Mouse (Mus musculus): ENCODE results near the gene Smdt1. TPM values are rescaled to one million over a fixed set of nuclear protein-coding genes. Genes with fewer than 3 reads are reported as not detected.

Gene Smdt1
- polyA plus RNA-seq, 1 experiment, result 230 TPM

DNA sequence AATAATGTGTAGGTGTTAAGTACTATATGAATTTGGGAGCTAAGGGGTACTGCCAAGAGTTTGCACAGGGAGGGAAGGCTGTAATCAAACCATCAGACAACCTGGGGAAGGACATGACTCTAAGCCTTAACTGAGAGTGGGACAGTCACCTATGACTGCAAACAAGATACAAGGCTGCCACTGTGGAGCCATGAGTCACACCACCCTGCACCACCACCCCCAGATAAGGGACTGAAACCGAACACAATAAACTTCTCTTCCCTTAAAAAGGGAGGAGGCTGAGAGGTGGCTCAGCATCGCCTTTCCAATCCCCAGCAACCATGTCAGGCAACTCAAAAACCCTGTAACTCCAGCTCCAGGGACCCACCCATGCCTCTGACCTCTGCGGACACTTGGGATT is 12.7 kb downstream of the Smdt1 start:
- TF ChIP-seq CTCF (IDR thresholded peaks at IDR 0.05; ENCODE audit: borderline replicate concordance, control insufficient read depth, extremely low read depth, insufficient read depth, low read length, poor library complexity) (no peak), POLR2A (IDR thresholded peaks at IDR 0.05; ENCODE audit: control insufficient read depth, extremely low read depth, insufficient read depth, low read length, poor library complexity) (no peak)
- 88% methylated on average over 3 of the region's 3 CpGs for WGBS
- Histone ChIP-seq H3K4me3 (ENCODE audit: control insufficient read depth, insufficient read depth, low read length) (no peak overlapping the region), H3K36me3 (ENCODE audit: control insufficient read depth, insufficient read depth, low read length) (peaks cover 19% of the 10 kb centered on the region), H3K4me1 (replicated peaks; ENCODE audit: control insufficient read depth, insufficient read depth, low read length) (peaks cover 22% of the 10 kb centered on the region), H3K27me3 (ENCODE audit: control insufficient read depth, insufficient read depth, low read length) (no peaks in the 10 kb centered on the region), H3K27ac (ENCODE audit: control insufficient read depth, insufficient read depth, low read length) (no peak overlapping the region)
- no peak for DNase-seq

DNA sequence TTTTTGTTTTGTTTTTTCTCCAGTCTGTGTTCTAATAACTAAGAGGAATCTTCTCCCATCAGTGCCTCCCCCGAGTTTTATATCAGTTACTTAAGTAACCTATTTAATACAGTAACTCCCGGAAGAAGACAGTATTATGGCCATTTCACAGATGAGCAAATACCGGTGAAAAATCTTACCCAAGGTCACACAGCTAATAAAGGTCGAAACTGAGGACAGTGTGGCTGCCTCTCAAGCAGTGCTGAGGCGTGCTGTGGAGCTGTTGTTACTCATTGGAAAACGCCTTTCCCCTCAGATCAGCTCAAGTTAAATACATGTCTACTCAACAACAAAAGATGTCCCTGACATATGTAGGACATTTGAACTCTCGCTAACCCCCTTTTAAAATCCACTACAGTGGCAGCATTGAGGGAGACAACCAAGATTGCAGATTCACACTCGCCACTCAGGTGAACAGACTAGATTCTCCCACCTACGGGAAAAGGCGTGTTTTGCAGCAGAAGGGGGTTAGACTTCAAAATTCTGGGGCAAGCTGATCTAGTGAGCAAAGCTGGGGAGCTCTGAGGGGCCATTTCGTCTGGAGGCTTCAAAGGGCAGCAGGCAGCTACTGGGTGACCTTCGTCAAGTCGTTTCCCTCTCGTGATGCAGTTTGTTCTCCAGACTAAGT is 14.5 kb downstream of the Smdt1 start:
- 23% methylated on average over 14 of the region's 14 CpGs for WGBS
- H3K27ac ChIP-seq (ENCODE audit: control insufficient read depth, insufficient read depth, low read length), result no peak overlapping the region
- peaks cover 9% of the 10 kb centered on the region for H3K4me1 ChIP-seq (replicated peaks; ENCODE audit: control insufficient read depth, insufficient read depth, low read length)

DNA sequence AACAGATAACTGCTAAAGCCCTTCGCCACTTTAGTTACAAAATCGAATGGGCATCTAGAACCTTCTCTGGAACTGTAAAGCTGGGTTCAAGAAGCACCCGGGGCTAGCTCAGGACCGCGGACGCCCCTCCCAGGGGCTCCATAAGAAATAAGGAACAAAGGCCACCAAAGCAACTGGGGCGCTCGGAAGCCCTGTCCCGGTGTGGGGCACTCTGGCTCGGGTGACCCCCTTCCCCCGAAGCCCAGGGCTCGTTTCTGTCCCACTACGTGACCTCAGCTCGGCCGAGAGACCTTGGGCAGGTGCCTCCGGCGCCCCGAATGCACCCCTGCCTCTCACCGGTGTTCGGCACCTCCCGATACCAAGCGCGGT is 15.0 kb downstream of the Smdt1 start:
- Histone ChIP-seq H3K27me3 (ENCODE audit: control insufficient read depth, insufficient read depth, low read length) (no peaks in the 10 kb centered on the region), H3K4me1 (replicated peaks; ENCODE audit: control insufficient read depth, insufficient read depth, low read length) (peaks cover 11% of the 10 kb centered on the region), H3K27ac (ENCODE audit: control insufficient read depth, insufficient read depth, low read length) (no peak overlapping the region), H3K4me3 (ENCODE audit: control insufficient read depth, insufficient read depth, low read length) (peak overlapping the region; percentile 55), H3K36me3 (ENCODE audit: control insufficient read depth, insufficient read depth, low read length) (peaks cover 11% of the 10 kb centered on the region)
- WGBS, result under 1% methylated on average over 23 of the region's 23 CpGs
- DNase-seq, result no peak
- TF ChIP-seq POLR2A (IDR thresholded peaks at IDR 0.05; ENCODE audit: control insufficient read depth, extremely low read depth, insufficient read depth, low read length, poor library complexity), result no peak
- TF ChIP-seq CTCF (IDR thresholded peaks at IDR 0.05; ENCODE audit: borderline replicate concordance, control insufficient read depth, extremely low read depth, insufficient read depth, low read length, poor library complexity), result no peak

More for the DNA sequence above, 14.5 kb downstream of the Smdt1 start:
- peak; percentile 24 for DNase-seq
- Histone ChIP-seq H3K36me3 (ENCODE audit: control insufficient read depth, insufficient read depth, low read length) (peaks cover 16% of the 10 kb centered on the region), H3K4me3 (ENCODE audit: control insufficient read depth, insufficient read depth, low read length) (peak overlapping the region; percentile 55), H3K27me3 (ENCODE audit: control insufficient read depth, insufficient read depth, low read length) (no peaks in the 10 kb centered on the region)
- TF ChIP-seq CTCF (IDR thresholded peaks at IDR 0.05; ENCODE audit: borderline replicate concordance, control insufficient read depth, extremely low read depth, insufficient read depth, low read length, poor library complexity) (no peak), POLR2A (IDR thresholded peaks at IDR 0.05; ENCODE audit: control insufficient read depth, extremely low read depth, insufficient read depth, low read length, poor library complexity) (no peak)

DNA sequence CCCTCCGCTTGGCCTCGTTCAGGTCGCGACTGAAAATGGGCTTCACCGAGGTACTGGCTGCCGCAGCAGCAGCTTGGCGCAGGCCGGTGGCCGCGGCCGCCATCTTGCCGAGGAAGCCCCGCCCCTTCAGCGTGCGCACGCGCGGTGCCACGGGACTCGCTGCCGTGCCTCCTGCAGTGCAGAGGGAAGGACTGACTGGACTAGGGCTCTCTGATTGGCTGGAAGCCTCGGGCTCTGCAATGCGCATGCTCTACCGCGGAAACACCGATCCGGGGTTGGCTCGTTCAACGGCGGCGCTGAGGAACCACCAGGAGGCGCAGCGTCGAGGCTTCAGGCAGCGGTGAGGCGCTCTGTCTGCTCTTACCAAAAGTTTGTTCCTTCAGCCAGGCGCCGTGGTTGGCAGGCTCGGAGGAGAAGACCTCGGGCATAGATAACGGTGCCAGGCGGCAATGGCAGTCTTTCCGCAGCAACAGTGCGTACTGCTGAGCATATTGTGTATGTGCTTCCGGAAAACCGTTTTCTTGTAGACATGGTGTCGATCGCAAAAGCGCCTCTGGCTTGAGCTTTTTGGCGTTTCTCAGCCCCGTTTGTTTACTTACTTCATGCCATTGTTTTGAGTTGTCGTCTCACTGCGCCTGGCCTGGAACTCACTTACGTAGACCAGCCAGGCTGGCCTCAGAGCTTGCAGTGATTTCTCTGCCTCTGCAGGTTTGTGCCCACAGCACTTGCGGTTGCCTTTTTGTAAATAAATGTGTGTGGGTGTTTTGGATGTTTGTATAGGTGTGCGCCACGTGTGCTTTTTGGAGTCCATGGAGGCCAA is 15.6 kb downstream of the Smdt1 start, which contains the start of gene Ndufa6:
Gene Ndufa6, minus strand, starts transcription at position 197 of the 820 bp plus-strand sequence.
- Histone ChIP-seq H3K4me3 (ENCODE audit: control insufficient read depth, insufficient read depth, low read length) (peak within 1 kb of the TSS; percentile 55), H3K27me3 (ENCODE audit: control insufficient read depth, insufficient read depth, low read length) (no peaks in the 10 kb centered on the region), H3K36me3 (ENCODE audit: control insufficient read depth, insufficient read depth, low read length) (peaks cover 6% of the 10 kb centered on the region), H3K4me1 (replicated peaks; ENCODE audit: control insufficient read depth, insufficient read depth, low read length) (peaks cover 11% of the 10 kb centered on the region), H3K27ac (ENCODE audit: control insufficient read depth, insufficient read depth, low read length) (peak within 1 kb of the TSS; percentile 84)
- peak; percentile 96 for DNase-seq
- TF ChIP-seq CTCF (IDR thresholded peaks at IDR 0.05; ENCODE audit: borderline replicate concordance, control insufficient read depth, extremely low read depth, insufficient read depth, low read length, poor library complexity) (peak; percentile 92), POLR2A (IDR thresholded peaks at IDR 0.05; ENCODE audit: control insufficient read depth, extremely low read depth, insufficient read depth, low read length, poor library complexity) (peak; percentile 98)
- 2% methylated on average over 57 of the region's 57 CpGs for WGBS

DNA sequence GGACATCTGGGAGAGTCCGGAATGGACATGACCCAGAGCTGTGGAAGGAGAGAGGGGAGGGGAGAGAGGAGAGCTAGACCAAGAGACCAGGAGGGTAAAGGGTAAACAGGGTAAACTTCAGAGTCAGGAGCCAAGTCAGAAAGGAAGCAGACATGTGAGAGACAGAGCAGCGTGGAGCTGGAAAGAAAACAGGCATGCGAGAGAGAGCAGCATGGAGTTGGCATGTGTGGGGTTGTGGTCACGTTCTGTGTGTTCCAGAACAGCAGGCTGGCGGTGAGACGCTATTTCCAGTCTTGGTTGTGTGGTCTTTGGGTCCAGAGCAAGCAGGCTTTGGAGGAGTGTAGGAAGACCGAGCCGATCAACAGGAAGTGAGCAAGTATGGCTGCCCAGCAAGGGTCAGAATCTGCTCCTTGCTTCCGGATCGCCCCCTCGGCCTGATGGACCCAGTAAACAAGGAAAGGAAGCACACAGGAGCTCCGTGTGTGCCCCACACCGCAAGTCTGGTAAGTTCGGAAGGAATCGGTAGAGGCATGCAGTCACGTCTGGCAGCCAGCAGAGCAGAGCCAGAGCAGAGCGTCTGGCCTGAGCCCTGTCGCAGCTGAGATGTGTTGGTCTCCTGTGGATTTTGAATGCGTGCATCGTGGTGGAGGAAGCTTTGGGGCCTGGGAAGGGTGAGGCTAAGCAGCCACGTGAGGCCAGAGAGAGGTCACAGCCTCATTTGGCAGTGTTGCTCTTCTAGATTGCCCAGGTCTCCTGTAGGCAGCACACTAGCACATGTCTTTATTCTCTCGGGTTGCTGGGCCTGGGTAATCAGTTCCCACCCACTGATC is 19.9 kb downstream of the Smdt1 start:
- 80% methylated on average over 22 of the region's 22 CpGs for WGBS
- Histone ChIP-seq H3K4me3 (ENCODE audit: control insufficient read depth, insufficient read depth, low read length) (no peak overlapping the region), H3K4me1 (replicated peaks; ENCODE audit: control insufficient read depth, insufficient read depth, low read length) (peaks cover 12% of the 10 kb centered on the region), H3K27ac (ENCODE audit: control insufficient read depth, insufficient read depth, low read length) (no peak overlapping the region), H3K27me3 (ENCODE audit: control insufficient read depth, insufficient read depth, low read length) (no peaks in the 10 kb centered on the region), H3K36me3 (ENCODE audit: control insufficient read depth, insufficient read depth, low read length) (no peaks in the 10 kb centered on the region)
- no peak for DNase-seq
- TF ChIP-seq POLR2A (IDR thresholded peaks at IDR 0.05; ENCODE audit: control insufficient read depth, extremely low read depth, insufficient read depth, low read length, poor library complexity) (no peak), CTCF (IDR thresholded peaks at IDR 0.05; ENCODE audit: borderline replicate concordance, control insufficient read depth, extremely low read depth, insufficient read depth, low read length, poor library complexity) (no peak)

DNA sequence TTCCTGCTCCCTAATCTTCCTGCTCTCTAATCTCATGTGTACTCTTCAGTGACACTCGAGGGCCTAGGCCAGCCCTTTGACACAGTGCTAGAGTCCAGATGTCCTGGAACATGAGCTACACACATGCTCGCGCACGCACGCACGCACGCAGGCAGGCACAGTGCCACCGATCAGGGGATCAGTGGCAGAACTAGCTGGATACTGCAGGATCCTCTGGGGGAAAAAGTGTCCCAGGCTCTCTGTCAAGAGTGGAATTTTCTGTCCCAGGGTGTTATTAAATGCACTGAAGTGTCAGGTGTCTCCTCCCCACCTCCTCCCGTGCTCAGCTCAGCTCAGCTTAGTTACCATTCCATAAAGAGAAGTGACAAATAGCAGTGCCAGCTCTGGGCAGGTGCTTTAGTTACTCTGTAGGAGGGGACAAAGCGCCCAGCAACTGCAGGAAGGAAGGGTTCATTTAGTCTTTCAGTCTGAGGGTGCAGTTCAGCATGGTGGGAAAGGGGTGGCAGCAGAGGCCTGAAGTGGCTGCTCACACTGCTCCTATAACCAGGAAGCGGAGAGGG is 22.8 kb downstream of the Smdt1 start:
- TF ChIP-seq POLR2A (IDR thresholded peaks at IDR 0.05; ENCODE audit: control insufficient read depth, extremely low read depth, insufficient read depth, low read length, poor library complexity) (no peak), CTCF (IDR thresholded peaks at IDR 0.05; ENCODE audit: borderline replicate concordance, control insufficient read depth, extremely low read depth, insufficient read depth, low read length, poor library complexity) (no peak)
- no peaks in the 10 kb centered on the region for H3K27me3 ChIP-seq (ENCODE audit: control insufficient read depth, insufficient read depth, low read length)
- H3K36me3 ChIP-seq (ENCODE audit: control insufficient read depth, insufficient read depth, low read length), result no peaks in the 10 kb centered on the region
- peaks cover 8% of the 10 kb centered on the region for H3K4me1 ChIP-seq (replicated peaks; ENCODE audit: control insufficient read depth, insufficient read depth, low read length)
- H3K4me3 ChIP-seq (ENCODE audit: control insufficient read depth, insufficient read depth, low read length), result no peak overlapping the region
- peak overlapping the region; percentile 3 for H3K27ac ChIP-seq (ENCODE audit: control insufficient read depth, insufficient read depth, low read length)
- WGBS, result 70% methylated on average over 11 of the region's 11 CpGs
- DNase-seq, result peak; percentile 38

Data from thymus, adult 2 months (tissue).